Mouse (Mus musculus) CD4-positive, CD25-positive, alpha-beta regulatory T cell, adult 4 months (primary cell): ENCODE measurements around the gene 4921507P07Rik. TPM values are rescaled to one million over a fixed set of nuclear protein-coding genes. Genes with fewer than 3 reads are reported as not detected.

ENCODE experiments used
- ATAC-seq: one replicate; pipeline ENCODE4 v1.8.0; 2017
- polyA plus RNA-seq, 2 experiments: library from polyadenylated mRNA; unstranded; fragments of 100-300 nt; shearing (Covaris generic); gene quantifications; one replicate each; pipeline ENCODE4 v1.2.1; 2017

The 4921507P07Rik gene
- polyA plus RNA-seq, 2 experiments from 2014 or later = 0.58 to 0.66 TPM

- no peak for ATAC-seq
Observed at GRCm38 (mm10) chr6:50557566-50557965, 38.9 kb downstream of the 4921507P07Rik start.

- ATAC-seq = peak; percentile 87
Observed at GRCm38 (mm10) chr6:50554223-50554622, 42.2 kb downstream of the 4921507P07Rik start.

- ATAC-seq = peak; percentile 46
Observed at GRCm38 (mm10) chr6:50552881-50553518, 43.4 kb downstream of the 4921507P07Rik start.

- ATAC-seq = no peak
Observed at GRCm38 (mm10) chr6:50549791-50550190, 46.6 kb downstream of the 4921507P07Rik start.

- ATAC-seq = no peak
Observed at GRCm38 (mm10) chr6:50549051-50549450, 47.4 kb downstream of the 4921507P07Rik start.

GRCm38 (mm10) chr6:50545412-50546043 lies 50.9 kb downstream of the 4921507P07Rik start:
- peak; percentile 88 for ATAC-seq

GRCm38 (mm10) chr6:50542535-50542934 lies 53.9 kb downstream of the 4921507P07Rik start:
- peak; percentile 28 for ATAC-seq

GRCm38 (mm10) chr6:50539641-50540040 lies 56.8 kb downstream of the 4921507P07Rik start:
- ATAC-seq = no peak

- ATAC-seq = peak; percentile 93
Observed at GRCm38 (mm10) chr6:50536461-50536892, 60.0 kb downstream of the 4921507P07Rik start.

GRCm38 (mm10) chr6:50535346-50535745 lies 61.1 kb downstream of the 4921507P07Rik start:
- no peak for ATAC-seq

- no peak for ATAC-seq
Observed at GRCm38 (mm10) chr6:50531920-50532319, 64.5 kb downstream of the 4921507P07Rik start.

GRCm38 (mm10) chr6:50531003-50531402 lies 65.4 kb downstream of the 4921507P07Rik start:
- no peak for ATAC-seq

GRCm38 (mm10) chr6:50529194-50529593 lies 67.2 kb downstream of the 4921507P07Rik start:
- ATAC-seq = no peak

GRCm38 (mm10) chr6:50527416-50527815 lies 69.0 kb downstream of the 4921507P07Rik start:
- no peak for ATAC-seq

- ATAC-seq = peak; percentile 66
Observed at GRCm38 (mm10) chr6:50526597-50527024, 69.8 kb downstream of the 4921507P07Rik start.

- no peak for ATAC-seq
Observed at GRCm38 (mm10) chr6:50525846-50526245, 70.6 kb downstream of the 4921507P07Rik start.

GRCm38 (mm10) chr6:50524261-50524896 lies 72.1 kb downstream of the 4921507P07Rik start:
- ATAC-seq = no peak

Other genes starting within 250 kb of the 4921507P07Rik start
- 10 to 100 TPM; 37.2 to 48.1 TPM for gene Osbpl3, start 140.4 kb downstream of the 4921507P07Rik start, polyA plus RNA-seq
- 10 to 100 TPM; 23.7 to 32.0 TPM for gene Cycs, start 30.1 kb downstream of the 4921507P07Rik start, polyA plus RNA-seq
- not detected for gene Npvf, start 57.8 kb upstream of the 4921507P07Rik start, polyA plus RNA-seq